Mouse (Mus musculus) lung, adult 18-20 months (tissue): ENCODE measurements around the gene Chst10.

ENCODE experiments used
- DNase-seq, 2 experiments: peaks; one replicate each; pipeline ENCODE4 v3.0.0; 2022; ENCODE audit warnings: mixed read lengths in 2 of 2

The Chst10 gene

GRCm38 (mm10) chr1:38866242-38866641, 31.7 kb downstream of the Chst10 start:
- DNase-seq, result no peak

GRCm38 (mm10) chr1:38864341-38864740, 33.6 kb downstream of the Chst10 start:
- no peak for DNase-seq

GRCm38 (mm10) chr1:38862213-38862612, 35.7 kb downstream of the Chst10 start:
- no peak for DNase-seq

GRCm38 (mm10) chr1:38860867-38861524, 37.0 kb downstream of the Chst10 start:
- no peak for DNase-seq

- DNase-seq, result no peak
Observed at GRCm38 (mm10) chr1:38860207-38860606, 37.8 kb downstream of the Chst10 start.

GRCm38 (mm10) chr1:38856196-38856595, 41.8 kb downstream of the Chst10 start:
- DNase-seq, result no peak

- DNase-seq, result no peak
Observed at GRCm38 (mm10) chr1:38852250-38852649, 45.7 kb downstream of the Chst10 start.

- DNase-seq, result no peak
Observed at GRCm38 (mm10) chr1:38850650-38851049, 47.3 kb downstream of the Chst10 start.

- no peak for DNase-seq
Observed at GRCm38 (mm10) chr1:38848451-38849289, 49.3 kb downstream of the Chst10 start.

GRCm38 (mm10) chr1:38847975-38848374, 50.0 kb downstream of the Chst10 start:
- no peak for DNase-seq

GRCm38 (mm10) chr1:38843275-38843674, 54.7 kb downstream of the Chst10 start:
- no peak for DNase-seq

GRCm38 (mm10) chr1:38842861-38843260, 55.1 kb downstream of the Chst10 start:
- DNase-seq, result no peak

- DNase-seq, result no peak
Observed at GRCm38 (mm10) chr1:38839944-38840343, 58.0 kb downstream of the Chst10 start.

GRCm38 (mm10) chr1:38836477-38836872, 61.5 kb downstream of the Chst10 start, which contains the start of gene Lonrf2:
Lonrf2 (minus strand) TSS chr1:38836711.
- no peak for DNase-seq

- DNase-seq, result no peak
Observed at GRCm38 (mm10) chr1:38835568-38836476, 62.1 kb downstream of the Chst10 start.

GRCm38 (mm10) chr1:38834899-38835298, 63.1 kb downstream of the Chst10 start:
- no peak for DNase-seq

- no peak for DNase-seq
Observed at GRCm38 (mm10) chr1:38824926-38825325, 73.0 kb downstream of the Chst10 start.

GRCm38 (mm10) chr1:38823851-38824250, 74.1 kb downstream of the Chst10 start:
- DNase-seq, result no peak

- DNase-seq, result no peak
Observed at GRCm38 (mm10) chr1:38819691-38820090, 78.3 kb downstream of the Chst10 start.

GRCm38 (mm10) chr1:38817671-38818070, 80.3 kb downstream of the Chst10 start:
- no peak for DNase-seq

- DNase-seq, result no peak
Observed at GRCm38 (mm10) chr1:38817268-38817667, 80.7 kb downstream of the Chst10 start.

GRCm38 (mm10) chr1:38816306-38816705, 81.7 kb downstream of the Chst10 start:
- no peak for DNase-seq
